Mouse (Mus musculus): ENCODE data around the gene Epop.
"Not testable (repeated sequence)": the region's sequence is repeated elsewhere in the genome, so short reads cannot be mapped to it uniquely, and the experiment has no call there.

Epop gene

DNA sequence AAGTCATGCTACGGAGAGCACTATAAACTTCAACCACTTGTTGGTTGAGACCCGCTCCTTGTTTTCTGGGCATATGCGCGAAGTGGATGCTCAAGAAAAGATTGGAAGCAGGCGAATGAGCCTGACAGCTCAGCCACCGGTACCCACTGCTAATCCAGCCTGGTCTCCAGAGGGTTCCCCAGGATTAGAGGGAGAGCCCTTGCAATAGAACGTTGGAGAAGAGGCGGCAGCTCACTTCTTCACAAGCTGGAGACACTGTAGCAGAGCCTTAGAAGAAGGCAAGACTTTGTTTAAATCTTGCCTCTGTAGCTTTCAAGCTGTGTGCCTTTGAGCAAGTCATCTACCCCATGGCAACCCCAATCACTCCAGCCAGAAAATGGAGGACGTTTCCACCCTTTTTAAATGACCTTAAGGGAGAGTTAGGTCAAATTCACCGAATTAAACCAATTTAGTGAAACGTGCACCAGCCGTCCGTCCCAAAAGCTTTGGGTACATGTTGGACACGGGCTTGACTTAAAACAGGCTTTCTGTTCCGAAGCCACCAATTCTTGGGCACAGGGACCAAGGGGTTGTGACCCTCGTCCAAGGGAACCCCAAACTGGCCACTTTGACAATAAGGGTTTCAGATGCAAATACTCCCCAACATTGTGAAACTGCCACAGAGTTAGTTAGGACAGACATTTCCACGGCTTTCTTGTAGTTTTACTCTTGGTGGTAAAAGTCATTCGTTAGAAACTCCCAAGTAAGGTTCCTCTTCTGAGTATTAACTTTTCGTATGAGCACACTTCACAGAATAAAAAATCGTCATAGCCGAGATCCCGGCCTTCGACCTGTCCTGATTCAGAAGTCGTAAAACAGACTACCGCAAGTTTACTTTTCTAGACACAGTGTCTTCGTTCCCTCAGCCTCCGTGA is 31.5 kb upstream of the Epop start:
- DNase-seq (ENCODE audit: inconsistent ontology term), result no peak

DNA sequence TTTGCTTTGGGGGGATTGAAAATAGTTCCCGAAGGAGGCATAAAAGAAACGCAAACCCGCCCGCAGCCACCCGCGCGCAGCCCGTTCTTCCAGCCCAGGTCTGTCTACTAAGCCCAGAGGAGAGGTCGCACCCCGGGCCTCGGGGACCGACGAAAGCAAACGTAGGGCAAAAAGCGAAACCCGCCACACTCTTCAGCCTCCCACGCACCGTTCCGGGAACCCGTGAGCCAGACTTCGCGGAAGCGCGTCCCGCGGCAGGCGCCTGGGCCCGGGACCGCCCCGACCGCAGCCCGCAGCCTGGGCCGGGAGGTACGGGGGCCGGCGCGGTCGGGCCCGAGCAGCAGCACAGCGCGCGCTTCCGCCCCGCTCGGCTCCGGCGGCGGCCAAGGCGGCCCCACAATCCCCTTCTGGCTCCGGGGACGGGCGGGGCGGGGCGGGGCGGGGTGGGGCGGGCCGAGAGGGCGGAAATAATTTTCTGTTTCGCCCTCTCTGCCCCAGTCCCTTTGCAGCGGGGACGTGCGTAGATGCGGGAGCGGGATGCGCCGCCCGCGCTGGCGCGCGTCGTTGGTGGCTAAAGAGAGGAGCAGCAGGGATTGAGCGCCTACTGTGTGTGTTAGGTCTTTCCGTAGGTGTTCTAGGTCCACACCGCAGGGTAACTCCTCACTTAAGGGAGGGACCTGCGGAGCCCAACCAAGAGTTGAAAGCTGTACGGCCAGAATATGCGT is 30.6 kb upstream of the Epop start:
- DNase-seq (ENCODE audit: inconsistent ontology term), result peak; percentile 86

DNA sequence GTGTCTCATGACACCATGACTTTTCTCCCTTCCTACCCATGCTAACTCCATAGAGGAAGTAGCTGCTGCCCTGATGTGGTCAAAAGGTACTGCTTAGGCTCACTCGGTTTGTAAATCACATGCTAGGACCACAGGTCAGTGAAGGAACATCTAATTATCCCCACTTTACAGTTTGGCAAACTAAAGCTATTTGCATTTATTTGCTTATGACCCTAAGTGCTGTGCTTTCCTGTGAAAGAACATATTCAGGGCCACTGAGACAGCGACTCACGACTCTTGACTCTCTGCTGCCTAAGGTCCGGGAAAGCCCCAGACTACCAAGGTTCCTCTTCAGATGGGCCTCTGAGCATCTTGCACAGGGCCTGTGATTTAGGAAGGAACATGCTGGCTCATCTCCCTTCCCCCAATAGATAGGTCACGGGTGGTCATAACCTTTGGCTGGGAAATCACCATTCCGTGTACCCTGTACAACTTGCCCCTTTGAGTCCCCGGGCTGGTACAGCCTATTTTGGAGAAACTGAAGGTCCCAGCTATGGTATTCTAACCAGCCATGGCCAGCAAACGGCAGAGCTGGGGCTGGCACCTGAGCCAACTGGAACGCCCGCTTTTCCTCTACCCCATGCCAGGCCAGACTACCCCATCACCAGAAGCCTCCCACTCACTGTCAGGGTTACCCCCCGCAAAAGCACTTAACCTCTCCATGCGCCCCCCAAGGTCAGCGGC is 29.9 kb upstream of the Epop start:
- peak; percentile 10 for DNase-seq (ENCODE audit: inconsistent ontology term)

DNA sequence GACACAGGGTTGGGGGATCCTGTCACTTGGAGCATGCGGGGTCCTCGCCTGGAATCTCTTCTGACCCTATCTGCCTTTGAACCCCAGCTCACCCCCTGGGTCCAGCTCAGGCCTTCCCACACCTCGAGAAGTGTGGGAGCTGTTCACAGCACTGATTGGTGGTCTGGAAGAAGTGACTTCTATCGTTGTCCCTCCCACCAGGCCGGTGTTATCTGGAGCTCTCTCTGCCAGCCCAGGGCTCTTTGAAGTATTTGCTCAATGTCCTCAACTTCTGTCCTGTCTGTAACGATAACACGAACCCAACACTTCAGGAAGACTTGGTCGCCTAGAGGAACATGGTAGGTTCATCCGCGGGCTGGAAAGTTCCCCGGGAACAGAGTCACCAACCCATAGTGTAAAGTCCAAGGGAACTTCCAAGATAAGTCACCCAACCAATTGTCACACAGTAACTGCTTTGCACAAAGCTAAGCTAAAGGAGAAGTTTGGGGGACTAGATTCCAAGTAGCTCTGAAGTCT is 29.3 kb upstream of the Epop start:
- DNase-seq (ENCODE audit: inconsistent ontology term), result no peak

DNA sequence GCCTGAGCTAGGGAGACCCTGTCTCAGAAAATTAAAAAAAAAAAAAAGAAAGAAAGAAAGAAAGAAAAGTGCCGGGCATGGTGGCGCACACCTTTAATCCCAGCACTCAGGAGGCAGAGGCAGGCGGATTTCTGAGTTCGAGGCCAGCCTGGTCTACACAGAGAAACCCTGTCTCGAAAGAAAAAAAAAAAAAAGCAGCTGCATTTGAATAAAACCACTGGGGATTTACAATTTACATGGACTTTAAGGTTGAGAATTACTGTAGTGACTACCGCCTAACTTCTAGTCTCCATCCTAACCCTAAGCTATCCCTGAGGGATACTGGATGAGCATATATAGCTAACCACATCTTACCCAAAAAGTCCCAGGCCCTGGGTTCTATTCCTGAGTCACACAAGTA is 28.5 kb upstream of the Epop start:
- not testable (repeated sequence) for DNase-seq (ENCODE audit: inconsistent ontology term)

DNA sequence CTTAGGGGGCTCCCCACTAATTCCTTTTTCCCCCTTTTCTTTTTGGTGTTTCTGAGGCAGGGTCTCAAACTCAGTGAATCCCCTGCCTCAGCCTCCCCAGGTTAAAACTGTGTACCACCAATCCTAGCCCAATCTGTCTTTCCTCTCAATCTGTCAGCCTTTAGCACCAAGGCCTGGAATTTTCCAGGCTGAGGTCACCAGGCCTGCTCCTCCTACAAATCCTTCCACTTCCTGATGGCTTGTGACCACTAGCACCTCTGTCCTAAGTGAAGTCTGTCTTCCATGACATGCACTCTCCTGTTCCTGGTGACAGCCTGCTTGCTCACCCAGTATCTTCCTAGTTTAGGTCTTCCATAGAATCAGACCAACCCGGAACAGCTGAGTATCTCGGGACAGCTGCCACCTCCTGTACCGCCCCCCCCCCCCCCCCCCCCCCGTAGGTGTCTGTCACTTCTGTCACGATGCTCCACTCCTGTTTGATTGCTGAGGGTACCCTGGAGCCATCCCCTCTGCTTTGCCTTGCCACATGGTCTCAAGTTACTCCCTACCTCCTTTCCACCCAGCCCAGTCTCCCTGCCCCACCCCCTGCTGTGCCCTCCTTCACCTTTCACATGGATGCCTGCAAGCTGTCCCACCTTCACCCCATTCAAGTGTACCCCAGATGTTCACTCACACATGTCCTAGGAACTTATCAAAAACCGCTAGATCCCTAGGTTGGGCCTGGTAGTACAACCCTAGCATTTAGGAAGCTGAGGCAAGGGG is 27.9 kb upstream of the Epop start:
- DNase-seq (ENCODE audit: inconsistent ontology term), result no peak

DNA sequence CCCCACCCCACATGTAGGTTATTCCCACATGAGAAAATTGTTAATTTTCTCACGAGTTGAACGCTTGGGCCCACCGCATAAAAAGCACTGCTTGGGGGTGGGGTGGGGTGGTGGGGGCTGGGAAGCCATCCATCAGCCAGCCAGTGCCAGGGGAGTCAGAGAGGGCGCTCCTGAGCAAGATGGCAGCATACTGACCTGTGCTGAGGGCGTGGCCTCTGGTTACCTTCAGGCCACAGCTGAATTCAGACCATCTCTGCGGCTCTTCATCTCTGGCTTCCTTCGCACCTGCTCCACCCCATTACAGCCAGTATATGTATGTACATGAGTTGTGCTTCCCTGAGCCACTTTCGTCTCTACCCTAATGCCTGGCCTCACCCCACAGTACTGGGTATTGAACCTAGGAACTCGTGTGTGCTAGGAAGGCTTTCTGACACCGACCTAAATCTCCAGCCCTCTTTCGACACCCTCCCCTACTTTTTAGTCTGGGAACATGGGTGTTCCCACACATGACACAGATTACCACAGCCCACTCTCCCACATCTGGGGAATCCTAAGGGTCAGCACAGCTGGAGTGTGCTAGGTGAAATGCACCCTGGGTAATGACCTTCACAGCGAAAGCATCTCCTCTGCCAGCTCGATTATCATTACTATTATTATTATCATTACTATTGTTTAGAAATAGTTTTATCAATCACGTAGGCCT is 26.9 kb upstream of the Epop start:
- DNase-seq (ENCODE audit: inconsistent ontology term), result no peak

DNA sequence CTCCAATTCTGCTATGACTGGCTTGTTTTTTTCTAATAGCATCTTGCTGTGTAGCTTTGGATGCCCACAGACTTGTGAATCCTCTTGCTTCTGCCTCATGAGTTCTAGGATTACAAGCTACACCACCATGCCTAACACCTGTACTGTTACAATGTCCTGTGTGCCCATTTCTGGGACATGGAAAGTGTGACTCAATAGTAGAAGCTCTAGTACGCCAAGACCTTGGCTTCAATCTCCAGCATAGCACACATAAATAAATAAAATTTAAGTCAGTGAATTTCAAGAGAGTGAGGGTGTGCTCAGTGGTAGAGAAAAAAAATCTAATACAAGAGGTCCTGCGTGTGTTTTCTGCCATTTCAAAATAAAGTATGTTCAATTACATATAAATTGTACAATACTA is 24.7 kb upstream of the Epop start:
- DNase-seq (ENCODE audit: inconsistent ontology term), result no peak

DNA sequence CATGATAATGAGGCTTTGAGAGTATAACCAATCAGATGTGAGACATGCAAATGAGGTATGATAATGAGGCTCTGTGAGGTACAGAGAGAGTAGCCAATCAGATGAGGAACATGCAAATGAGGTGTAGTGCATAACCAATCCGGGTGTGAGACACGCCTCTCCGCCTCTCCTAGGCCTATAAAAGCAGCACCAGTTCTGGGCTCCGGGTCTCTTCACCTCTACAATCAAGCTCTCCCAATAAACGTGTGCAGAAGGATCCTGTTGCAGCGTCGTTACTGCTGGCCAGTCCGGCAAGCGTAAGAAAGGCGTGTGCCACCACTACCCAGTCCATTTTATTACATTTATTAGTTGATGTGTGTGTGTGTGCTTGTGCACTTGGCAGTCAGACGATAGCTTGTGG is 23.9 kb upstream of the Epop start:
- not testable (repeated sequence) for DNase-seq (ENCODE audit: inconsistent ontology term)

DNA sequence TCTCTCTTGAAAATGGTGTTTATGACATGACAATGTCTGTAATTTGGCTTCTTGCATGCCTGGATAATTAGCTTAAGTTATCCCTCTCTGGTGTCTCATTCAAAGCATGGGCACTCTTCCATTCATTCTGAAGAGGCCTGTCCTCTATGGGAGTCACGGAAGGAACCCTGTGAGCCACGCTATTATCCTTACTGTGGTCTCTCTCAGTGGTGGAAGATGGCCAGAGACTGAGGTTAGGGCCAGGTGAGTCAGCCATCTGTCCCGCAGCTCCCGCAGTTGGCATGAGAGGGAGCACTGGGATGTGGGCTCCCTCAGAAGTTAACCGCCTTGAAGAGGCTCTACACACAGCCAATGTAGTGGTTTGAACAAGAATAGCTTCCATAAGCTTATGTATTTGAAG is 20.8 kb upstream of the Epop start:
- no peak for DNase-seq (ENCODE audit: inconsistent ontology term)

DNA sequence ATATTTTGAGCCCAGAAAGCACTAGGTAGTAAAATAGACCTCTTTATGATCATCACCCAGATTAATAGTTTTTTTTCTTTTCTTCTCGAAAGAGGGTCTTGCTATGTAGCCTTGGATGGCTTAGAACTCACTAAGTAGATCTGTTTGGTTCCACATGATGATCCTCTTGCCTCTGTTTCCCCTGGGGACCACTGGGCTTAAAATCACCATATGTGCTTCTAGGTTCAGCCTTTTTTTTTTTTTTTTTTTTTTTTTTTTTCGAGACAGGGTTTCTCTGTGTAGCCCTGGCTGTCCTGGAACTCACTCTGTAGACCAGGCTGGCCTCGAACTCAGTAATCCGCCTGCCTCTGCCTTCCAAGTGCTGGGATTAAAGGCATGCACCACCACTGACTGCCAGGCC is 19.0 kb upstream of the Epop start:
- not testable (repeated sequence) for DNase-seq (ENCODE audit: inconsistent ontology term)

DNA sequence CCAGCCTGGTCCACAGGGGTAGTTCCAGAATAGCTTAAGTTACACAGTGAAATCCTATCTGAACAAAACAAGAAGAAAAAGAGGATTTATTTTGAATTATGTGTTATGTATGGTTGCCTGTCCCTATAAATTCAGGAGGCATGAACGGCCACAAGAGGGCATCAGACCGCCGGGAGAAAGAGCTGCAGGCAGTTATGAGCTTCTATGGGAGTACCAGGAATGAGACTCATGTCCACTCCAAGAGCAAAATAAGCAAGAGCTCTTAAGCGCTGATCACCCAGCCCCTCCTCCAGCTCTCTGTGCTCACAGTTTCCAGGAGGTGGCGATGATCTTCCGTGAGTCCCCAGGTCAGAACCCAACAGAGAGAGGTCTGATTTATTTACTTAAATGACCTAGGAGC is 15.3 kb upstream of the Epop start:
- DNase-seq (ENCODE audit: inconsistent ontology term), result no peak

DNA sequence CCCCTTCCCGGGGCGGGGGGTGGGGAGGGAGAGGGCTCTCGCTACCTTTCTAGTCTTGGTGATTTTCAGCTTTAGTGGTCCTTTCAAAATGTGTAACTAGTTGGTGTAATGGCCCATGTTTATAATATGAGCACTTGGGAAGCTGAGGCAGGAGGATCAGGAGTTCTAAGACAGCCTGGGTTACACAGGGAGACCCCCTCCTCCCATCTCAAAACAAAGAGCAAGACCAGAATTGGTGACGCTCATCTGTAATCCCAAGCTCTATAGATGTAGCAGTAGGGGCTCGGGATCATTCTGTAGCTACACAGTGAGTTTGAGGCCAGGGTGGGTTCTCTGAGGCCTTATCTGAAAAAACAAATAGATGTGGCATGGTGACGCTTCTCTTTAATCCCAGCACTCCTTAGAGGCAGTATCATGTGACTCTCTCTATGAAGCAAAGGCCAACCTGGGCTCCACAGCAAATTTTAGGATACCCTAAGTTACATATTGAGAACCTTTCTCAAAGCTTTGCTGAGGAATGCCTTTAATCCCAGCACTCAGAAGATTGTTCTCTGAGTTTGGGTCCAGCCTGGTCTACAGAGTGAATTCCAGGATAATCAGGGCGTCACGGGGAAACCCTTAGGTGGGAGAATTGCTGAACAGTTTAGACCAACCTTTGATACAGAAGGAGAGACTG is 14.0 kb upstream of the Epop start:
- DNase-seq (ENCODE audit: inconsistent ontology term), result no peak

DNA sequence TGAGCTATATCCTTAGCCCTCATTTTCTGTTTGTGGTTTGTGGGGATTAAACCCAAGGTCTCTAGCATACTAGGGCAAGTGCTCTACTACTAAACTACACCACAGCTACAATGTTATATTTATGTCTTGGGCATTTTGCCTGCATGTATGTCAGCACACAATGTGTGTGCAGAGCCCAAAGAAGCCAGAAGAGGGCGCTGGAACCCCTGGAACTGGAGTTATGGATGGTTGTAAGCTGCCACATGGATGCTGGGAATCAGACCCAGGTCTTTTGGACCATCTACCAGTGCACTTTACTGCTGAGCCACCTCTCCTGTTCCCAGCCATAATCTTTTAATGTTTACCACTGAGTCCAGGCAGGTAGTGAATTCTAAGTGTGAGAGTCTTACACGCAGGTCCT is 13.2 kb upstream of the Epop start:
- no peak for DNase-seq (ENCODE audit: inconsistent ontology term)

DNA sequence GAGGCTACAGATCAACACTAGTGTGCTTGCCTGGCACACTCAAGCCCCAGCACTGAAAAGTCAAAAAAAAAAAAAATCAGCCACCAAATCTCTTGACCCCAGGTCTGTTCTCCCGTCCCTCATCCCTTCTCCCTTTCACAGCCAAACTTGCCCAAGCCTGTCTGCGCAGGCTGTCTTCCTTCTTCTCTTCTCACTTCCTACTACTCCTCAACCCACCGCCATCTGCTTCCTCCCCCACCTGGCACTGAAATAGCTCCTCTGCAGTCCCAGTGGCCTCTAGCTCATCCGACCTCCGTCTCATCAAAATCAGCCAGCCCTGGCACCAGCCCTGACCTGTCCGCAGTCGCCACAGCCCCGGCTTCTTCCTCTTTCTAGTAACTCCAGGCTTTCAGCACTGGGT is 12.2 kb upstream of the Epop start:
- DNase-seq (ENCODE audit: inconsistent ontology term), result no peak

DNA sequence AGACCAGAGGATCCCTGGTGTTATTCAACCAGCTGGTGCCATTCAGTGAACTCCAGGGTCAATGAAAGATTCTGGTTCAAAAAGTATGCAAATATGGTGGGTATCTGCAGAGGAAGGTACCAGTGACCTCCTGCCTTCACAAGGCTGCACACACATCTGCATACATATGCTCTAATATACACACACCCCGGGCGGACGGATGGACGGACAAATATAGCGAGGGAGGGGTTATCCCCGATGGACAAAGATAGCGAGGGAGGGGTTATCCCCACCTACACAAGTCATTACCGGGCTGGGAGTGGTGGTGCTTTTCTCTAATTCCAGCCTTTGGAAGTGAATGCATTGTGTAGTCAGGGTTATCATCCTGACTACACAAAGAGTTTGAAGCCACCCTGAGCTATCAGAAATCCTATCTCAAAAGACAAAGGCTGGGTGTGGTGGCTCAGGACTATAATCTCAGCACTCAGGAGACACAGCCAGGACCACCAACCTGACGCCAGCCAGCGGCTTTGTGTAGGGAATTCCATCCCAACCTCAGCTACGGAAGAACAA is 6.0 kb upstream of the Epop start:
- no peak for DNase-seq (ENCODE audit: inconsistent ontology term)

DNA sequence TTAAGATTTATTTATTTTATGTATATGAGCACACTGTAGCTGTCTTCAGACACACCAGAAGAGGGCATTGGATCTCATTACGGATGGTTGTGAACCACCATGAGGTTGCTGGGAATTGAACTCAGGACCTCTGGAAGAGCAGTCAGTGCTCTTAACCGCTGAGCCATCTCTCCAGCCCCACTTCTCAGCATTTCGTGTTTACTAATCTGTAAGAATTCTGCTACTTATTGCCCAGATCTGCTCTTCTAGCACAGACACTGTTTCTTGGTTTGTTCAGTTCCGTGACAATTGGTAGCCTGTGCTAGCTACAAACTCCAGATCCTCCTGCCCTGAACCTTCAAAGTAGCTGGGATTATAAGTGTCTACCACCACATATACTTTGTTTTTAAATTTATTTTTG is 2.9 kb upstream of the Epop start:
- not testable (repeated sequence) for DNase-seq (ENCODE audit: inconsistent ontology term)

DNA sequence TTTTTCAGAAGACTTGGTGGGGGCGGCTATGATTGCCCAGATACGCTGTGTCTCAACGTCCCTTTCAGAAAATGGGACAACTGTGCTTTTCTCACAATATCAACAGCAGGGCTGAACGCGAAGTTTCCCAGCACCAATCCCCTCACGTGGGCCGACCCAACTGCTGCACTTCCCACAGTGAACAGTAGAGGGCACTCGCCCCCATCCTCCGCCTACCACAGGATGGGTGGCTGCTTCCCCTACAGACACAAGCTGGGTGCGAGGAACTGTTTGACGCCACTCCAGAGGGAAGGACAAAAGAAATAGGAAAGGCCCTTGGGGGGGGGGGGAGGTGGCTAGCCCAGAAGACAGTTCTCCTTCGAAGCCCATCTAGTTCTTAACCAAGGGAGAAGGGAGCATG is 2.4 kb upstream of the Epop start:
- peak; percentile 70 for DNase-seq (ENCODE audit: inconsistent ontology term)

DNA sequence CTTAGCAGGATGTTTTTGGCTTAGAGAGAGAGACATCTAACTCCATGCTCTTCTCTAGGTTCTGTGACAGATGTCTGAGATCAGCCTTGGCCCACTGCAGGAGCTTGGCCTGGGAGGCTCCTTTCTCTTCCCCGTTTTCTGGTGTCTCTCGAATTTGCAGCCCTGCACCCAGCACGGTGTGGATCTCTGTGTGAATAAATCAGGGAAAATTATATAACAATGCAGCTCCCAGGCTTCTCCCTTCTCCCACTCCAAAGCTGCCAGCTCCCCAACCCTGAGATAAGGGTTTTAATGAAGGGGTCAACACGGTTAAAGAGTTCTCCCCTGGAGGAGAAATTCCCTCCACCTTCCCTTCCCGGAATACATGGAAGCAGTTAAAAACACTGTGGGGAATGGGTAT is 2.0 kb upstream of the Epop start:
- DNase-seq (ENCODE audit: inconsistent ontology term), result no peak

DNA sequence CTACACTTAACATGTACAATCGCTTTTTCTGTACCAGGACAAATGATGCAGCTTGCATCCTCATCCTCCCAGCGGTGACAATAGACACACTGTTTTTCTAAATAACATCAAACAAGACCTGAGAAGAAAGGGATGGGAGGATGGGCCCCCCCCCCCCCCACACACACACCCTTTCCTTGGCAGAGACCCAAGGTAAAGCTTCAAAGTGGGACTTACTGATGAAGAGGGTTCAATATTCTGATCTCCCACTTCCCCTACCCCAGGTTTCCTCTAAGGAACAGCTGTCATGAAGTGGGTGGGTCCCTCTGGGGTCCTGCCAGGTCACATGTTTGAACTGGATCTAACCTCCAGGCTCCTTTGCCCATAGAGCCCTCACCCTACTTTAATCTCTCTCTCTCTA is 1.5 kb upstream of the Epop start:
- no peak for DNase-seq (ENCODE audit: inconsistent ontology term)

All from Muller cell, postnatal 12 days (primary cell).